Mouse (Mus musculus) retina, postnatal 1 day (tissue): Measurements from ENCODE around the gene Epha5.

ENCODE experiments used
- DNase-seq: peaks from one replicate; pipeline ENCODE4 v3.0.0-alpha.2; 2012

Gene Epha5

DNA sequence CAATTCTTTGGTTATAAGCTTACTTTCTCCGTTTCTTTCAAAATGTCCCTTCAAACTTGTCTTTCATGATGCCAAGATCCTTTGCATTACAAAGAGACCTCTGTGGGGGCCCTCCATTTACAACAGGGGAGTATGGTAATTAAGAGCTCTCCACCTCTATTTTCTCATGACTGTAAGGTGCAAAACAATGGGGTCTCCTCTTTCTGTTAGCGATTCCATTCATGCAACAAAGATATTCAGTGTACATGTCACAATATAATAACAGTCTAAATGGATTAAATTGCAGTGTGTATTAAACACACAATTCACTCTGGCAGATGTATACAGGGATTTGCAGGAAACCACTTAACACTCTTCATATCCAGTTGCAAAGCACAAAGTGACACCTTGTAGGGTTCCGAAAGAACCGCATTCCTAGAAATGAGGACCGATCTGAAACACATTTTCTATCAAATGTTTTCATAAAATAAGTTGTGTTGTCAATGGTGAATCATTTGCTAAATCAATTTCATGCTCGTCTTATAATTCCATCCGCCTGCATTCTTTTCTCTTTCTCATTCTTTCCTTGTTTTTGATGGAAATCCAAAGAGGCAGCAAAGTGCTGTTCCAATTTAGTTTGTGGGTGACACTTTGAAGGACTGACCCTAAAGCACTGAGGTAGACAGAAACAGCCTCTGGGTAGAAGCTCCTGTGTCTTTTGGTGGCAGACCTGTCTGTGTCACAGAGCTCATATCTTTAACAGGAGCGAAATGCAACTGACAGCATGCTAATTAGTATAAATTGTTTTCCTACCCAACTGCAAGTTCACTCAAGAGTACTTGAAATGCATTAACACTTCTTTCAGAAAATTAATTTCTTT, 118.1 kb downstream of the Epha5 start:
- peak; percentile 76 for DNase-seq

- DNase-seq = no peak
Measured at GRCm38 (mm10) chr5:84289429-84289977, 127.7 kb downstream of the Epha5 start.

DNA sequence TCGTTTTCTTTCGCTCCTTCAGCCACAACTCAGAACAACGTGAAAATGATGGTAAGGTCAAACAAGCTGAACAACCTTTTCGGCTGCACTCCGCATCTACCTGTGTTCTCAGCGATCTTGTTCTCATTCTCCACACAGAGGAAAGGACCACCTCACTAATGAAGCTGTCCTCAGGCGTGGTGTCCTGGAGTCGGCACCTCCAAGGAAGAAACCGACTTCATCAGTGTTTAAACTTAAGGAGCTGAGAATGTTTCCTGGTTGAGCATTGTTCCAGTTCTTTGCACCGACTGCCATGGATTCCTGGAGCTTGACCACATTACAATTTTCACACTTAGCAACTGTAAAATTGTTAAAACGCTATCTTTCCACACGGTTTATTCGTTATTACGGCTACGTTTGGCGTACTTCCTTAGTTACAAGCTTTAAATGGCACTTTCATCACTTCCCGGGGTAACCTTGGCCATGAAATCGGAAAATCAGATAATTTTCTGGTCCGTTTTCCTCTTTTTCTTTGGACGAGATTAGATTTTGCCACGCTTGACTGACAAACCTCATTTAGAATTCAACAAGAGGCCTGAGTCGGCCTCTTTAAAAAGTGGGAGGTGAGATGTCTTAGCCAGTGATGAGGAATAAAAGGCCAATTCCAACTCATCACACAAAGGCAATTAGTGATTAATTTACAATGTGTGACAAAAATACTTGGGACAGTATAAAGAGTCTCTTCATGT, 135.7 kb downstream of the Epha5 start:
- DNase-seq = peak; percentile 81

GRCm38 (mm10) chr5:84276996-84277395, 140.2 kb downstream of the Epha5 start:
- no peak for DNase-seq

- DNase-seq = no peak
Measured at GRCm38 (mm10) chr5:84265407-84265806, 151.8 kb downstream of the Epha5 start.

DNA sequence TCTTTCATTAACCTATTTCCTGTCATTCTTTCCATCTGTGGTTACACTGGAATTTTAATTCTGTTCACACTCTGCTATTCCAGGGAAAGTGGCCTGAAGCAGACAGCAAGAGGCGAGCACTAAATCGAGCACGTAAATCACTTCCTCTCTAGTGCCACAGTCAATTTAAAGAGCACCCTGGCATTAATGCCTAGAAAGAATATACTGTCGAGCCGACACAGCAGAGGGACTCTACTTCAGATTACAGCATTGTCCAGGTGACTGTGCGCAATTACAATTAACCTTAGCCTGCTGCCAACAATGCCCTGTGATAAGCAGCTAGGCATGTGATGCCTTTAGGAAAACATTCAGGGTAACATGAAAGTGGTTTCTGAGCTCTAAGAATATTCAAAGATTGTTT, 153.2 kb downstream of the Epha5 start:
- peak; percentile 8 for DNase-seq

- DNase-seq = no peak
Measured at GRCm38 (mm10) chr5:84229971-84230370, 187.2 kb downstream of the Epha5 start.

GRCm38 (mm10) chr5:84208609-84209008, 208.6 kb downstream of the Epha5 start:
- no peak for DNase-seq

DNA sequence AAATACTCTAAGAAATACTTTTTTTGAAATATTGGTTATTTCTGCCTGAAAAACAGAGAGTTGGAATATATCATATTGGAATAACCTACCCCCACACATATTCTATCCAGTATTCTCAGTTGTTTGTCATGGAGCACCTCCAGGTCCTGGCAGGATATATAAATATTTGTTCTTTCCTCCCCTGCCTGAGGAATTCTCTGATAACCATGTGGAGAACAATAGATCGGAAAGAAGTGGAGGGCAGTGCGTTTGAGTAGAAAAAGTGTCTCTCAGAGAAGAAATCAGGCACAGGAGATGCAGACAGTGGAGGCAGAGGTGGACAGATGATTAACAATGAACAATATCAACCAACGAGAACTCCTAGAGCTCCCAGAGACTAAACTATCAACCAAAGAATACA, 223.8 kb downstream of the Epha5 start:
- DNase-seq = no peak

DNA sequence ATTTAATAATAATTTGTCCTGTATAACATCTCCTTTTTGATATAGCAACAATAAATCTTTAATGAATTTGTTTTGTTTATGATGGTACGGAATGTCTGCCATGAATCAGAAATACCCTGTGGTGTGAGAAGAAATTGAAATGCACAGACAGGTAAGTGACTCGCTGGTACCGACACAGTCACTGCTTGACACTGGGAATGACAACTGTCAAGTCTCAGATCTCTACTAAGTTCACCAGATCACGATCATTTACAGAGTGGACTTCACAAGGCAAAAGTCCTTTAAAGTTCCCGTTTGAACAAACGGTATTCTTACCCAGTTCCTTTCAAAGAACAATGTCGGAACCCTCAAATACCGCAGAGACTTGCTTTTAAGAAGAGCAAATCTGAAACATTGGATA, 233.0 kb downstream of the Epha5 start:
- DNase-seq = no peak

DNA sequence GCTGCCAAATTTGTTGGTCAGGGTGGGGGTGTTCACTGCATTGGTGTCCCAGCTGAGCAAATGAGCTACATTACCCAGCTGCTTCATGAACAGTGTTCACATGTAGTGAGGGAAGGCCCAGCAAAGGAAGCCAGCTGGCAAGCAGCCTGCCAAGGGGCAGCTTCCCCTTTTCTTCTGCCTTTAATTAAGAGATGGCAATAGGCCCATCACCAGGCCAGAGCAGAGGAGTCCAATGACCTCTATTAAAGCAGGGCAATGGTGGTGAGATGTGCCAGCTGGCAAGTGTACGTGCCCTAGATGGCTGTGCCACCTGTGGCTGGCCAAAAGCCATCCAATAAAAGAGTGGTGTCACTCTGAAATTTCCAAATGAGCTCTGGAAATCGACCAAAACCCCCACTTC, 264.1 kb downstream of the Epha5 start:
- DNase-seq = peak; percentile 91

- no peak for DNase-seq
Measured at GRCm38 (mm10) chr5:84142138-84142537, 275.0 kb downstream of the Epha5 start.

- DNase-seq = no peak
Measured at GRCm38 (mm10) chr5:84095947-84096346, 321.2 kb downstream of the Epha5 start.

DNA sequence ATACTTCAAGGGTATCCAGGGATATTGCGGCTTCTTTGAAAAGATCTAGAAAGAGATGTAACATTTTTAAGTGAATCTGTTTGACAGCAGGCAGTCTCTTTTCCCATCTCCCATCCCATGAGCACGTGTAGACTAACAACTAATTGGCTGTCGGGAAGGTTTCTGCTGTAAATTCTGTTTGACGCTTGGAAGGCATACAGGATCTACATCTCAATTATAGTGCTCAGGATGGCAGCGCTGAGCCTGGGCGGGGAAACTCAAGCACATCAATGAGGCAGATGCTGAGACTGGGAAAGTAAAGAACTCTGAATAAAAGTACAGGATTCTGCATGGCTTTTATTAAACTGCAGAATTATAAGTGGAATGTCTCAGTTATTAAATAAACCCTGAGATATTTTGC, 335.9 kb downstream of the Epha5 start:
- no peak for DNase-seq

GRCm38 (mm10) chr5:84070976-84071375, 346.2 kb downstream of the Epha5 start:
- DNase-seq = no peak

DNA sequence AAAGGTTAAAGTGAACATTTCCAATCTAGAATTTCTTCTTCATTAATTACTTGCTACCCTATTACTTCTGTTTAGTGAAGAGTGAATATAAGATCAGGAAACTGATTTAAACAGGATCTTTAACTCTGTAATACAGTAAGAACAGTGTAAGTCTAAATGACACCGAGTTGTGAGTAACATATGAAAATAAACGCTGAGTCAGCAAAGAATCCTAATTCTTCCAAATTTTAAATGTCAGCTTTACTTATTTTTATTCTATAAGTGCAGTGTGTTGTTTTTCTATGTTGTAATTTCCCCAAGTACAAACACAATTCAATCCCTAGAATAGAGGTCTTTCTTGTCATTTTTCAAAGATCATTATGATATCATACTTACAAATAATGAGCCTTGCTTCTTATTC, 363.3 kb downstream of the Epha5 start:
- DNase-seq = no peak

- DNase-seq = no peak
Measured at GRCm38 (mm10) chr5:84037250-84037963, 379.8 kb downstream of the Epha5 start.
